Mouse (Mus musculus): ENCODE data around the gene Nktr.

The Nktr gene

DNA sequence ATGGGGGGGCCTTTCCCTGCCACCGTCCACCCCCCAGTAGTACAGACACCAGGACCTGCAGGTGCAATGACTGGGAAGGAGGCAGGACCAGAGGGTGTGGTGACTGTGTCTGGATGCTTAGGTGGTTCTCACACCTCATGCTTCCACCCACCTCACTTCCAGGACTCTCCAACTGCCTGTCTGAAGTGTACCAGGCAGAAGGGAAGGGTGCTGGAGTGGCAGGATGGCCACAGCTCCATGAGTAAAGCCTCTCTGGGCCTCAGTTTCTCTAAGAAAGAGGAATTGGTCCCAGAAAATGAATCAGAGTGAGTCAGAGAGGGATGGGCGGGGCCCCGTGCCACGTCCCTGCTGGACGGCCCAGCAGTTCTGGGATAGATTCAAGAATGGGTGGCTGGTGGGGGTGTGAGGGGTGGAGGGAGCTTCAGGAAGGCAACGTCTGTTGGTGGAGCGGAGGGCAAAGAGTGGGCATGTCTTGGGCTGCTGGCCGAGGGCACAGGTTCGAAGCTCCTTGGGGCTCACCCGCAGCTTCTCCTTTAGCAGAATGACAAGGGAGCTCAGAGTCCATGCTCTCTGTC is 42.2 kb downstream of the Nktr start:
- DNase-seq (ENCODE audit: low spot score in 2 of 2): peak in 1 of 2 experiments; percentile 5

DNA sequence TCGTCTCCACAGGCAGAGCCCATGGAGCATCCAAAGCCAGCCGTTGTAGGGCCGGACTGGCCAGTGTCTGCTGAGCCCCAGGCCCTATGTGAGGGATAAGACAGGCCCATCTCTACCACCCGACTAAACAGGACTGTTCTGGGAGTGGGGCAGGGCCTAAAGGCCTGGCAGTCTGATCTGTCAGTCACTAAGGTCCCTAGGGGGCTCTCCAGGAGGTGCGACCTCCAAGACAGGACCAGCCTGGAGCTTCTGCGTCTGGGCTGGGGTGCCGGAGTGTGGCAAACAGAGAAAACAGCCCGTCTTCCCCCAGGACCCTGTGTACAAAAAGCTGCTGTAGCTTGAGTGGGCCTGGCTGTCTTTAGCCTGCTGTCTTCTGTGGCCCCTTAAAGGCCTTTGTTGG is 42.8 kb downstream of the Nktr start:
- DNase-seq (ENCODE audit: low spot score in 2 of 2): no peak

DNA sequence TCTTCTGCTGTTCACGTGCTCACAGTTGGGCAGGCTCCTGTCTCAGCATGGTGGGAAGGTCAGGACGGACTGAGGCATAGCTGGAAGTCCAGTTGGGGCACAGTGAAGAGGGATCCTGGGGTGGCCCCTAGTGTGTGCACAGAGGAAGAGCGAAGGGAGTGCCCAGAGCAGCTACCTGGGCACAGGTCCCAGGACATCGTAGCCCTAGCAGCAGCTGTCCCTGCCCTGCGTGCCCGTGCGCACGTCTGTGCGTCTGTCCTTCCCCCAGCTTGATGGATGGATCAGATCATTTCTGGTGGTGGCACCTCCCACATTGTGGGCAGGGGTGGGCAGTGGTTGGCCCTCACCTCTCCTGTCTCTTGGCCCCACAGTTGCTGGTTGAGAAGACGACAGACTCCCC is 43.3 kb downstream of the Nktr start:
- peak in 1 of 2 experiments; percentile 19 for DNase-seq (ENCODE audit: low spot score in 2 of 2)

DNA sequence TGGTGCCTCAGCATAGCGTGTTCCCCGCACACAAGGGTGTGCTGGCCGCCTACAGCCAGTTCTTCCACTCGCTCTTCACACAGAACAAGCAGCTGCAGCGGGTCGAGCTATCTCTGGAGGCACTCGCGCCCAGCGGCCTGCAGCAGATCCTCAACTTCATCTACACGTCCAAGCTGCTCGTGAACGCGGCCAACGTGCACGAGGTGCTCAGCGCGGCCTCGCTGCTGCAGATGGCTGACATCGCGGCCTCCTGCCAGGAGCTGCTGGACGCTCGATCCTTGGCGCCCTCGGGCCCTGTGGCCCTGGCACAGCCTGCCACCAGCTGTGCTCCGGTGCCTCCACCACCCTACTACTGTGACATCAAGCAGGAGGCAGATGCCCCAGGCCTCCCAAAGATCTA is 43.8 kb downstream of the Nktr start:
- peak in 1 of 2 experiments; percentile 17 for DNase-seq (ENCODE audit: low spot score in 2 of 2)

DNA sequence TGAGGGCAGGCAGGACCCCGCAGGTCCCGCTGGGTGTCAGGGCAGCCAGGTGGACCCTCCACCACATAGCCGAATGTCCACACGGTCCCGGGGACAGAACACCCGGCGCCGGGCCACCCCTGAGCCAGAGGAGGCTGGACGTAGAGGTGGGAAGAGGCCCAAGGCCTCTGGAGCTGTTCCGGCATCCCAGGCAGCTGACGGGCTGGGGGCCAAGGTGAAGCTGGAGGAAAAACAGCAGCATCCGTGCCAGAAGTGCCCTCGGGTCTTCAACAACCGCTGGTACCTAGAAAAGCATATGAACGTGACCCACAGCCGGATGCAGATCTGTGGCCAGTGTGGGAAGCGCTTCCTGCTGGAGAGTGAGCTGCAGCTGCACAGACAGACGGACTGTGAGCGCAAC is 44.7 kb downstream of the Nktr start:
- peak in 1 of 2 experiments; percentile 29 for DNase-seq (ENCODE audit: low spot score in 2 of 2)

DNA sequence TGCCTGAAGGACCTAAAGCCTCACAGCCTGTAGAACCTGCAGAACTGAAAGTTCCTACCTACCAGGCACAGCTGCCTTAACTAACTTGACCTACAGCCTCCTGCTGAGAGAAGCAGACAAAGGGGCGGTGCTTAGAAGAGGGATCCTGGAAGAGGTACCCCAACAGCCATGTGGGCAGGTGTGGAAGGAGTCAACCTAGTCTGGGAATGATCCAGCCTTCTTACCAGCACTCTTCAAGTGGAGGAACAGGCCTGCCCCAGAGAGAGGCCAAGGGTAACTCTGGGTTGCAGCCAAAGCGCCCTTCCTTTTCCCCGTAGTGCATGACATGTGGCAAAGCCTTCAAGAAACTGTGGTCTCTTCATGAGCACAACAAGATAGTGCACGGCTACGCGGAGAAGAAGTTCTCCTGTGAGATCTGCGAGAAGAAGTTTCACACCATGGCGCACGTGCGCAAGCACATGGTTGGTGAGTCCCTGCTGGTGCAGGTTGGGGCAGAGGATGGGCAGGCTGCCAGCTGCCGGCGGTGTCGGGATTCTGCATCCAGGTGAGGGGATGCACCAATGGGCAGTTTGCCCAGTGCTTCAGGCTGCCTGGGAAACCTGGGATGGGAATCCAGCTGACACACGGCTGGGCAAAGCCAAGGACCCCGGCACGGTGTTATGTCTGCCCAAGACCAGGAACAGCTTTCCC is 46.3 kb downstream of the Nktr start:
- DNase-seq (ENCODE audit: low spot score in 2 of 2): peak in 1 of 2 experiments; percentile 18

DNA sequence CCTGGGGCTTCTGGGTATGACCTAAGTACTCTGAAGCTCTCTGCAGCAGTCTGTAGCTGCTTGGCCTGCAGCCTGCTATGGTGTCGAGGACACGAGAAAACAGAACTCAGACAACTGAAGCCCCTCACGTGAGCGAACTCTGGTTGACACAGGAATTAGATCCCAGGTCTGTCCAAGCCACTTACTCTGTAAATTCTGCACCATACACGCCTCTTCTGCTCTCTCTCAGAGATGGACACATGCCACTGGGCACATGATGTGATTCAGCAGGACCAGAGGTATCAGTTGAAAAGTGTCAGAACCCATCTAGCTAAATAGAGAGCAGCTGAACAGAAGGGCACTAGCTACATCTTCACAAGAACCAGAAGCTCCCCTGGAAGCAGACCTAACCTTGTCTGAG is 53.4 kb downstream of the Nktr start:
- no peak for DNase-seq (ENCODE audit: low spot score in 2 of 2)

DNA sequence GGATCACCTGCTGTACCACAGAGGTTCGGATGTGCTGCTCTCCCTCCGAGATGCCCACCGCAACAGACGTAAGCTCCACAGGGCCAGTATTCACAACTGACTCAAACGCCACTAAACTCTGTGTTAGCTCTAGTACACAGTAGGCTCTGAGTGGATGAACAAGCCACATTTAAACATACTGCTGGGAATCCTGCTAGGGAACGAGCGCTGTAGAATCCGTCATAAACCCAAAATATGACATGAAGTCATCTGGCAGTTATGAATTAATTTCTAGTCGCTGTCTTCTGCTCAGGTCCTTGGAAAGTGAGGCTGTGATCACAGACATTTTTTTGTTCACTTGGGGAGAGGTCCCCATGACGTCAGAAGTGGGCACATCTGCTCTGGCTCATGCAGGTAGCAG is 57.0 kb downstream of the Nktr start:
- no peak for DNase-seq (ENCODE audit: low spot score in 2 of 2)

DNA sequence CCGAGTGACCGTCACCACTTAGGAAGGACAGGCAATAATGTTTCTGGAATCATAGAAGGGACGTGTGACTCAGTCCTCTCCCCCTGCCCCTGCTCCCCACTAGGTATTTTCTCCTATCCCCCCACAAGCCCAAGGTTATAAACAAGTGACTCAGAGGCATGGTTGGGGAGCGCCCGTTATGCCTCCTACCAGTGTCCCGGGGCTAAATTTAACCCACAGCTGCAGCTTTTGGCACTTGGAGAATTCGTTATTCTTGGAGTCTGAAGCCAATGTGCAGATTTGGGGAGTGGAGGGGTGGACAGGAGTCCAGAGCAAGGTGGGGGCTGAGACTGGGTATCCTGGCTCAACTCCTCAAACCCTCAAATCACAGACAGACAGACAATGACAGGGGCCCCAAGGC is 57.5 kb downstream of the Nktr start:
- no peak for DNase-seq (ENCODE audit: low spot score in 2 of 2)

DNA sequence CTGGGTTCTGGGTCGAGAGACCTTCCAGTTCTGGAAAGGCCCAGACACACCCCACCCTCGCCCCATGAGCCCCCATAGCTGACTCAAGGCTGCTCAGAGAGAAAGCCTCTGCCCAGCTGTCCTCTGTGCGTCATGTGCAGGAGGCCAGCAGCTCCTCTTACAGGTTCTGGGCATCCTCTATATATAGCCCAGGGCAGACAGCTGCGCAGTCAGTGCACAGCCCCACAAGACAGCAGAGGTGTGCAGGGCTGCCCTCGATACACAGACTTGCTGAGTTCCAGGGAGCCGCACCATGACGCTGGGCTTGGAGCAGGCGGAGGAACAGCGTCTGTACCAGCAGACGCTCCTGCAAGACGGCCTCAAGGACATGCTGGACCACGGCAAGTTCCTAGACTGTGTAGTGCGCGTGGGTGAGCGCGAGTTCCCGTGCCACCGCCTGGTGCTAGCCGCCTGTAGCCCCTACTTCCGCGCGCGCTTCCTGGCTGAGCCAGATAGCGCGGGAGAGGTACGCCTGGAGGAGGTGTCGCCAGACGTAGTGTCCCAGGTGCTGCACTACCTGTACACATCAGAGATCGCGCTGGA is 58.6 kb downstream of the Nktr start, which contains the start of gene Klhl40:
Klhl40 (plus strand) TSS at position 124 of the 582 bp plus-strand sequence.
- no peak for DNase-seq (ENCODE audit: low spot score in 2 of 2)

DNA sequence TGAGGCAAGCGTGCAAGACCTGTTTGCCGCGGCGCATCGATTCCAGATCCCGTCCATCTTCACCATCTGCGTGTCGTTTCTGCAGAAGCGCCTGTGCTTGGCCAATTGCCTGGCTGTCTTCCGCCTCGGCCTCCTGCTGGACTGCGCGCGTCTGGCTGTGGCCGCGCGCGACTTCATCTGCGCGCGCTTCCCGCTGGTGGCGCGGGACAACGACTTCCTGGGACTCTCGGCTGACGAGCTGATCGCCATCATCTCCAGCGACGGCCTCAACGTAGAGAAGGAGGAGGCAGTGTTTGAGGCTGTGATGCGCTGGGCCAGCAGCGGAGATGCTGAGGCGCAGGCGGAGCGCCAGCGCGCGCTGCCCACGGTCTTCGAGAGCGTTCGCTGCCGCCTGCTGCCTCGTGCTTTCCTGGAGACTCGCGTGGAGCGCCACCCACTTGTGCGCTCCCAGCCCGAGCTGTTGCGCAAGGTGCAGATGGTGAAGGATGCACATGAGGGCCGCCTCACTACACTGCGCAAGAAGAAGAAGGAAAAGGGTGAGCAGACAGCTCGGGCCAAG is 59.2 kb downstream of the Nktr start:
- DNase-seq (ENCODE audit: low spot score in 2 of 2): peak; percentile 57 to 80

DNA sequence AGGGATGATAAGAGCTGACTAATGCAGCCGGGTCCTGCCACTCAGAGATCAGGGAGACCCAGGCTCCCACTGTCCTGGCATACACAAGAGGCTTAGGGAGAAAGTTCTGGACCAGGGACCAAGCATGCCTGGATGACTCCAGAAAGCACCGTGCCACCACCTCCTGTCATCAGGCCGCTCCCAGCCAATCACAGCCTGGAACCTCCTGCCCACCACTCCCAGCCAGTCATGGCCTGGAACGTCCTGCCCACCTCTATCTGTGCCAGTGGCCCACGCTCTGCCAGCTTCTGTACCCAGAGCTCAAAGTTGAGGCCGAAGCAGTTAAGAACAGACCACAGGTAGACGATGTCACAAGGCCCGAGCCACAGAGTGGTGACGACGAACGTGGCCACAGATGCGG is 65.8 kb downstream of the Nktr start:
- DNase-seq (ENCODE audit: low spot score in 2 of 2): no peak

DNA sequence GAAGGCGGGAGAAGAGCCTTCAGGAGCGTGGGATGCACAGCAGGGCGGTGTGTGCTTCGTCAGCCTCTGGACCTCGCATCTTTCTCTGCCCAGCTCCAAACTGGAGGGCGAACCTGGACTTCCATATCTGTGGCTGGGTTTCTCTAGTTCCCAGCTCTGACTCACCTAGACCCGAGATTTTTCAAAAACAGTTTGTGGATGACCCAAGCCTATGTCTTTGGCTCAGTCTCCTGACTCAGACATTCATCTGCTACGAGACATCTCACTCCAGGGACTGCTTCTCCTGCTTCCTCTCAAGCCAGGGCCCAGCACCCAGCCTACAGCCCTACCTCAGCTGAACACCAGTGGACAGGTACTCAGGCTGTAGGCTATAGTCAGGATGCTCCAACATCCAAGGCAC is 66.3 kb downstream of the Nktr start:
- DNase-seq (ENCODE audit: low spot score in 2 of 2): no peak

DNA sequence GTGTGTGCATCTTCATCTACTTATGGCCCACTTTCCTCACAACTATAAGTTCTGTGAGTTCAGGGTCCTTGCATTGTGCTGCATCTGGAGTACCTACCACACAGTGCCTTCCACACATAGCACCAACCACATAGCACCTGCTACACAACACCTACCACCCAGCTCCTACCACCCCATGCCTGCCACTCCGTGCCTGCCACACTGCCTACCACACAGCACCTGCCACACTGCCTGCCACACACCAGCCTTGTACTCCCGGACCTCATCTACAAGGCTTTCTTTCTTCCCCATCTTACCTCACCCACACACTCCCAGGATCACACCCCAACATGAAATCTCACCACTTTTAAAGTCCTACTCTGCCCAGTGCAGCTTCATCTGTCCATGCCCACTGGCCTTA is 67.4 kb downstream of the Nktr start:
- DNase-seq (ENCODE audit: low spot score in 2 of 2): no peak

DNA sequence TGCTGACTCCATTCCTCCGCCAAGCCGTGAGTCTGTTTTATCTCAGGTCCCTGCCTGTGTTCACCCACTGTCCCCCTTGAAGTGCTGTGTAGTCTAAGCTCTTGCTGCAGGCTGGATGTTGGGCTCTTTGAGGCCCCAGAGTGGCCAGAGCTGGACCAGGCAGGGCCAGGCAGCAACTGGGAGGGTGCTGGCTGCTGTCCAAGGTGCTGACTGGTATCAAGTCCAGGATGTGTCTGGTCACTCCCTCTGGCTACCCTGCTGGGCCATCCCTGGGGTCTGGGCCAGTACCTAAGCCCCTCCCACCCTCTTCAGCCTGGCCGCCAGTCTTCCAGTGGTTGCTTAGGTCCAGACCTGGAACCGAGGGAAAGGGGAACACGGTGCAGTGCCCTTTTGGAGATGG is 72.2 kb downstream of the Nktr start:
- peak in 1 of 2 experiments; percentile 41 for DNase-seq (ENCODE audit: low spot score in 2 of 2)

DNA sequence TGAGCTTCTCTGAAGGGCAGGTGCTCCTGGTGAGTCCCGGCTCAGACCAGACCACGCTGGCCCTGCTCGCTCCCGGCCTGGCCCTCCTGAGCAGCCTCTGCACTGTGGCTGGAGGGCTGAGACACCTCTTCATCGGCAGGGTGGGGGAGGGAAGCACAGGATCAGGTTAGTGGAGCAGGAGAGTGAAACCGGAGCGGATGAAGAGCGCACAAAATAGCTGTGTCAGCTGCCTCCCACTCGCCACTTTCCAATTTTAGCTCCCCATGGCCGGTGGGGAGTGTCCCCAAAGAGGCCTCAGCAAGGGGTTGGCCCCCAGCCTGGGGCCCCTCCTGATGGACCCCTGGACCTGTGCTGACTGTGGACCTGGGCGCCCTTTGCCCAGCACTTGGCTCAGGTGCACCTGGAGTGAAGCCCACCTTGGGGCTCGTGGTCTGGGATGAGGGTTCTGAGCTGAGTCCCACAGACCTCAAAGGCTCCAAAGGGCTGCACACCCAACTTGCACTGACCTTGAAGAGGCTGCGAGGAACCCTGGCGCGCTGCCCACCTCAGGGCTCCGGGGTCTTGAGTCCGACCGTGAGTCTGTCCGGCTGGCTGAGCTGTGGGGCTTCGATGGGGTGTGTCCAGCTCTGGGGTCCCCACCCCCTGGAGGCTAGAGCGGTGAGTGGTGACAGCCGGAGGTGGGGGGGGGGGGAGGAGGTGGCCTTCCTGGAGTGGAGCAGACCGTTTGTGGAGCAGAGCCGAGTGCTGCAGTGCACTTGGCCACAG is 73.0 kb downstream of the Nktr start, which contains the start of gene Hhatl:
Hhatl (minus strand) TSS at position 751 of the 765 bp plus-strand sequence.
- no peak for DNase-seq (ENCODE audit: low spot score in 2 of 2)

DNA sequence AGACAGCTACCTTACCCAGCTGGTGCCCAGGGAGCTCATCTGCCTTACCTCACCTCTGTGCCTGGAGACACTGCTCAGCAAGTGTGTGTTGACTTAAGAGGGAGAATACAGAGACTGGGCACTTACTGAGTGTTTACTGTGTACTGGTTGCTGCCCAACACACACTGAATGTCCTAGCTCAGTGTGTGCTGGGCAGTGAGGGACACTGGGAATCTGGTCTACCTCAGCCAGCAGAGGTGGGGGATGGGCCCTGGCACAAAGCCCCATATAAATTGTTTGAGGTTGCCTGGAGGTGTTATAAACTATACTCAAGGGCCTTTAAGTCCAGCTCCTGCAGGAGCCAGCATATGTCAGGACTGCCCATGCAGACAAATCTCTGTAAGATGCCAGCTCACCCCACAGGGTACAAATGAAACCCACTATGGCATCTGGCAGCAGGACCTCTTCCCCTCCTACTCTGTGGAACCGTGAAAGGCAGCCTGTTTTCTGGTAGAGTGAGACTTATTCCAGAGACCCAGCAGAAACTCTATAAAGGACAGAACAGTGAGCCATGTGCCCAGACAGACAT is 76.1 kb downstream of the Nktr start:
- DNase-seq (ENCODE audit: low spot score in 2 of 2): no peak

DNA sequence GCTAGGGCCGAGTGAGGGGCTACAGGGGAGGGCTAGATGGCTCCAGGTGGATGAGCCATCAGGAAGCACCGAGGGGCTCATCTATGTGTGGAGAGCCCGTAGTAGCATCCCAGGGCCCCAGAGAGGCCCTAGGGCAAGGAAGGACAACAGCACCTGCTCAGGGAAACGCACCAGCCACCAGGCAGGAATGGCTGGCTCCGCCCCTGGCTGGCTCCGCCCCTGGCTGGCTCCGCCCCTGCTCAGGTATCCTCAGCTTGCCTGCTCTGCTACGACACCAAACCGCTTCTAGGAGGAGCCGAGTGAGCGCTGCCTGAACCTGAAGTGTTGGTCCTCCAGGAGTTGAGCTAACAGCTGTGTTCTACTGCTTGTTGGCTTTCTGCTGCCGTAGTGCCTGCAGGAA is 78.8 kb downstream of the Nktr start:
- no peak for DNase-seq (ENCODE audit: low spot score in 2 of 2)

DNA sequence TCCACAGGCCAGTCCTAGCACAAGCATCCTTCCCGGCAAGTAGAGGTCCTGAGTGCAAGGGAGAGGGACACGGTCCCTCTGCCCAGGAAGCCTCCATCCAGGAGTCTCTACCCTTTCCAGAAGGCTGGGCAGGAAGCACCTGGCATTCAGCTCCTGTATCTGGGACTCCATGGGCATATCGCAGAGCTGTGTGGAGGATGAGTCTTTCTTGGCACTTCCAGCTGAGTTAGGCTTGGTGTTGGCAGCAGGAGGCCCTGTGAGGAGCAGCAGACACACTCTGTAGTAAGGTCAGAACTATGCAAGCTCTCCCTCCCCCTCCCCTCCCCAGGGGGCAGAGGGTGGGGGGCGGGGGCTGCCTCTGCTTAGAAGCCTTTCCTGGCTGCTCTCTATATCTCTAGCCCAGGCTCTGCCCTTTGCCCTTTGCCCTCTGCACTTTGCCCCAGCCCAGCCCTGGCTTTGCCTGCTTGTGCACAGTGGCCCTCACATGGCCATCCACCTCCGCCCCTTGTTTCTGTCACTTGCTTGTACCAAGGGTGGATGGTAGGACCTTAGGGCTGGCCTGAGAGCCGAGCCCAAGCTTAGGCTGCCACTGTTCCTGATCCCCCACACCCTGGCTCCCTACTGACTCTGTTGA is 80.0 kb downstream of the Nktr start:
- DNase-seq (ENCODE audit: low spot score in 2 of 2): no peak

DNA sequence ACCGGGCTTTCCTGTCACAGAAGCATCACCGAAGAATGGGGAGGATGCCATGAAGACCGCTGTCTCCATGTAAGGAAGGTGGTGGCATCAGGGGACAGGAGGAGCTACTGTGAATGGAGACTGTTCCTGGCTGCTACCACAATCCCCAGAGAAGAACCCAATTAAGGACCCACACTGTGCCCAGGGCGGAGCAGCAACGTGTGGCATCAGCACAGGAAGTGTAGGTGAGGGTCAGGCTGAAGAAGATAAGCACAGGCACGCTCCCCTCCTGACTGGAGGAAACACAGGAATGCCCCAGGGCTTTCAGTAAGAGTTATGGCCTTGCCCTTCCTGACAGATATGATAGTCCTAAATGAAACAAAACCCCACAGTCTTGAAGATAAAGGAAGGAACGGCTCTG is 83.8 kb downstream of the Nktr start:
- no peak for DNase-seq (ENCODE audit: low spot score in 2 of 2)
